Mouse (Mus musculus) liver, postnatal 0 days (tissue): ENCODE results near the gene Rars. TPM values are rescaled to one million over a fixed set of nuclear protein-coding genes. Genes with fewer than 3 reads are reported as not detected.

Experiments used
- ATAC-seq: fragments of 200-750 bp; cut with Nextera tagmentation; 2 replicates; pipeline ENCODE4 v1.8.0; 2017; ENCODE audit warnings: mild to moderate bottlenecking, moderate library complexity
- DNase-seq: peaks from one replicate; pipeline ENCODE4 v3.0.0-alpha.2; 2016
- H3K27ac ChIP-seq: fragments of 300-500 bp; sonication (generic); 2 replicates; pipeline ENCODE4 v1.5.1; 2014; ENCODE audit warnings: antibody characterized with exemption, moderate library complexity, mild to moderate bottlenecking, low read depth
- H3K27me3 ChIP-seq: fragments of 300-500 bp; sonication (generic); 2 replicates; pipeline ENCODE4 v1.6.1; 2014; ENCODE audit warnings: low read length, control low read depth, mixed read lengths; ENCODE audit not compliant: insufficient read depth
- H3K36me3 ChIP-seq: fragments of 300-500 bp; sonication (generic); replicated peaks from 2 replicates; pipeline ENCODE4 v1.6.1; 2014; ENCODE audit warnings: mild to moderate bottlenecking, control low read depth, low read length, moderate library complexity, mixed read lengths; ENCODE audit not compliant: insufficient read depth
- H3K4me1 ChIP-seq: fragments of 300-500 bp; sonication (generic); 2 replicates; pipeline ENCODE4 v1.6.1; 2014; ENCODE audit warnings: antibody characterized with exemption, mild to moderate bottlenecking, control low read depth; ENCODE audit not compliant: insufficient read depth
- H3K4me2 ChIP-seq: fragments of 300-500 bp; sonication (generic); 2 replicates; pipeline ENCODE4 v1.6.1; 2014; ENCODE audit warnings: low read depth, mild to moderate bottlenecking, low read length, moderate library complexity, mixed read lengths
- H3K4me3 ChIP-seq: fragments of 300-500 bp; sonication (generic); 2 replicates; pipeline ENCODE4 v1.5.1; 2014; ENCODE audit warnings: low read depth, low read length
- H3K9ac ChIP-seq: fragments of 300-500 bp; sonication (generic); replicated peaks from 2 replicates; pipeline ENCODE4 v1.6.1; 2014; ENCODE audit warnings: mild to moderate bottlenecking, moderate library complexity
- H3K9me3 ChIP-seq: fragments of 300-500 bp; sonication (generic); 2 replicates; pipeline ENCODE4 v1.6.1; 2016; ENCODE audit warnings: mild to moderate bottlenecking, control low read depth, low read length, mixed read lengths
- CTCF ChIP-seq: sonication (generic); IDR thresholded peaks from 2 replicates; pipeline ENCODE4 v1.5.1; 2016; ENCODE audit warnings: antibody characterized with exemption, low read depth
- EP300 ChIP-seq: IDR thresholded peaks from 2 replicates; pipeline ENCODE4 v1.6.1; 2016; ENCODE audit warnings: antibody characterized with exemption, low read depth, mild to moderate bottlenecking
- WGBS: fragments of 180-500 bp; shearing (Covaris S2); extraction: QIAGEN DNeasy Blood & Tissue Kit; methylation state at CpG from one replicate; pipeline ENCODE4 v1.1.7; 2014; ENCODE audit not compliant: insufficient replicate concordance; 5-methylcytosine and 5-hydroxymethylcytosine counted together
- microRNA counts: library from miRNA; unstranded; fragments of <30 nt; microRNA quantifications from one replicate; lab custom pipeline; 2015
- microRNA-seq: library from miRNA; unstranded; fragments of <30 nt; microRNA quantifications from one replicate; pipeline ENCODE4, GENCODE M21; 2016
- polyA plus RNA-seq: library from polyadenylated mRNA; unstranded; fragments of >200 nt; fragmentation: Nextera tagmentation; extraction: Ambion mirVana; gene quantifications from 2 replicates; pipeline ENCODE4 v1.2.1, GENCODE M21; 2015

Rars gene
- polyA plus RNA-seq, 1 experiment from 2014 or later, result 28.3 TPM

- Histone ChIP-seq H3K27me3 (no peaks in the 10 kb centered on the region), H3K27ac (no peak overlapping the region), H3K9ac (no peak overlapping the region), H3K9me3 (no peaks in the 10 kb centered on the region), H3K4me3 (no peak overlapping the region), H3K36me3 (no peaks in the 10 kb centered on the region), H3K4me2 (no peak overlapping the region), H3K4me1 (no peaks in the 10 kb centered on the region)
- DNase-seq, result no peak
- 63% methylated on average over 7 of the region's 7 CpGs for WGBS
- no peak for ATAC-seq
- no peak for TF ChIP-seq EP300
- no peak for TF ChIP-seq CTCF
Observed at GRCm38 (mm10) chr11:35760001-35760626, 74.2 kb downstream of the Rars start.

MicroRNAs encoded within 50 kb of the gene (microRNA counts, 519-probe panel; counts per million panel counts)
- microRNA mmu-miR-103 (lab: Ali Mortazavi, UCI), result 5,940 counts per million, percentile 69 among the panel's probes with 10 or more counts

Small RNA genes within 50 kb of the gene (microRNA-seq; reads per million reads assigned to microRNA genes)
- gene Mir103-1, result 4.5 reads per million, percentile 6 among the genes with 10 or more reads in this experiment

Other genes starting within 250 kb of the Rars start
- 4.8 and 5.5 TPM in 2 replicates for gene Pank3, start 65.0 kb downstream of the Rars start, polyA plus RNA-seq
- gene Fbll1, start 35.6 kb downstream of the Rars start, polyA plus RNA-seq, result not detected in 2 replicates
- gene Wwc1, start 146.0 kb upstream of the Rars start, polyA plus RNA-seq, result 4.7 and 6.3 TPM in 2 replicates